Mouse (Mus musculus) forebrain, embryonic 11.5 days (tissue): ENCODE measurements at regions not wholly inside any gene's neighbourhood (a gene's known extent, or its start where the extent isn't known, plus 50 kb on each side); places are given as distances from the start of the nearest gene placed in this dataset.

Experiments used
- ATAC-seq: fragments of 200-750 bp; cut with Nextera tagmentation; replicated peaks from 2 replicates; pipeline ENCODE4 v1.8.0; 2017; ENCODE audit warnings: moderate TSS enrichment; ENCODE audit not compliant: low FRiP score
- DNase-seq: peaks from one replicate; pipeline ENCODE4 v3.0.0-alpha.2; 2017; ENCODE audit warnings: low spot score
- H3K27ac ChIP-seq: fragments of 300-500 bp; sonication (generic); 2 replicates; pipeline ENCODE4 v1.5.1; 2014; ENCODE audit warnings: low read depth, low read length
- H3K27me3 ChIP-seq: fragments of 300-500 bp; sonication (generic); 2 replicates; pipeline ENCODE4 v1.6.1; 2014; ENCODE audit warnings: mild to moderate bottlenecking, low read length, mixed read lengths; ENCODE audit not compliant: control insufficient read depth, insufficient read depth
- H3K36me3 ChIP-seq: fragments of 300-500 bp; sonication (generic); 2 replicates; pipeline ENCODE4 v1.6.1; 2014; ENCODE audit warnings: mild to moderate bottlenecking, low read length, moderate library complexity, mixed read lengths; ENCODE audit not compliant: control insufficient read depth, insufficient read depth
- H3K4me1 ChIP-seq: fragments of 300-500 bp; sonication (generic); replicated peaks from 2 replicates; pipeline ENCODE4 v1.6.1; 2014; ENCODE audit warnings: low read length, mixed read lengths; ENCODE audit not compliant: control insufficient read depth, insufficient read depth
- H3K4me2 ChIP-seq: fragments of 300-500 bp; sonication (generic); 2 replicates; pipeline ENCODE4 v1.6.1; 2014; ENCODE audit warnings: low read depth, mild to moderate bottlenecking, low read length, moderate library complexity, mixed read lengths; ENCODE audit not compliant: severe bottlenecking
- H3K4me3 ChIP-seq: fragments of 300-500 bp; sonication (generic); 2 replicates; pipeline ENCODE4 v1.5.1; 2014; ENCODE audit warnings: low read depth, low read length
- H3K9ac ChIP-seq: fragments of 300-500 bp; sonication (generic); 2 replicates; pipeline ENCODE4 v1.6.1; 2014; ENCODE audit warnings: low read length
- H3K9me3 ChIP-seq: fragments of 300-500 bp; sonication (generic); 2 replicates; pipeline ENCODE4 v1.6.1; 2016; ENCODE audit warnings: low read length, mixed read lengths; ENCODE audit not compliant: control insufficient read depth
- WGBS: fragments of 180-500 bp; shearing (Covaris S2); extraction: QIAGEN DNeasy Blood & Tissue Kit; methylation state at CpG from one replicate; pipeline ENCODE4 v1.1.7; 2014; 5-methylcytosine and 5-hydroxymethylcytosine counted together

- ATAC-seq, result no peak
- WGBS, result 89% methylated on average over 1 of the region's 1 CpGs
- no peak for DNase-seq
- no peak overlapping the region for H3K4me3 ChIP-seq
- H3K4me1 ChIP-seq, result 0 out of 2 replicates have a peak, but pooled peaks cover 2% of the 10 kb centered on the region
- H3K27me3 ChIP-seq, result no peaks in the 10 kb centered on the region
- H3K9ac ChIP-seq, result no peak overlapping the region
- H3K4me2 ChIP-seq, result no peak overlapping the region
- H3K9me3 ChIP-seq, result no peaks in the 10 kb centered on the region
- H3K36me3 ChIP-seq, result no peaks in the 10 kb centered on the region
- no peak overlapping the region for H3K27ac ChIP-seq
Observed at GRCm38 (mm10) chr4:84208175-84208574, 466.9 kb downstream of the Bnc2 start.

DNA sequence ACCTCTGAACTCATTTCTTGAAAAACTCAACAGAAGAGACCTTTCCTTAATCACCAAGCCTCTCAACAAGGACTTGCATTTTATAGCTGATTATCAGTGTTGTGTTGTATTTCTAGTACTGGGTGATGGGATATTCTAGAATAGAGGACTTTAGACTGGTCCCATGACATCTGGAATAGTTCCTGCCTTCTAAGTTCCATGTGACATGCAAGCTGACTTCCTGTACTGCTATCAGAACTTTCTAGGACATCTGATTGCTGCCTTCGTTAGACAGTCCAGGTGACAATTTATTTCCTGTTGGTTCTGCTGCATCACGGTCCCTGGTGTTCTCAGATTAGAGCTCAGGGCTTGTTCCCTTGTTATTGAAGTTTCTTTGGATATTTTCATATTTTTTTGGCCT is 465.5 kb downstream of the Bnc2 start:
- Histone ChIP-seq H3K9me3 (no peaks in the 10 kb centered on the region), H3K4me1 (0 out of 2 replicates have a peak, but pooled peaks cover 2% of the 10 kb centered on the region), H3K27ac (no peak overlapping the region), H3K9ac (no peak overlapping the region), H3K27me3 (no peaks in the 10 kb centered on the region), H3K36me3 (no peaks in the 10 kb centered on the region), H3K4me2 (no peak overlapping the region), H3K4me3 (no peak overlapping the region)
- no peak for ATAC-seq
- no peak for DNase-seq
- 87% methylated on average over 2 of the region's 2 CpGs for WGBS

GRCm38 (mm10) chr4:84211311-84211875 is 463.7 kb downstream of the Bnc2 start:
- 31% methylated on average over 11 of the region's 11 CpGs for WGBS

DNA sequence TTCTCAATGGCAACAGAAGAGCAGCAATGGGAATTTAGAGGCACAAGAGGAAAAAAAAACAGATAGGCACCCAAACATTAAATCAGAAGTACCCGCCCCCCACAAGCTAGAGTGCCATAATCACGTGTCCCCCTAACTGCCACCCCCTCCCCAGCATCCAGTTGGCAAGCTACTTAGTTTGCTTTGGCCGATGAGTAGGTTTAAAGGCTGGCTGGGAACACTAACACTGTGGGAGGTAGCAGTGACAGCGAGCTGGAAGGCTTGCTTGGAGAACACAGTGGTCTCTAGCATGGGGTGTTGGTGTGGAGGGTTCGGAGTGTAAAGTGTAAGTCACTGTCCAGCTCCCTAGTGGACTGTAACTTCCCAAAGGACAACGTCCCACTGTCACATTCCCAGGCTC is 463.1 kb downstream of the Bnc2 start:
- DNase-seq (no peak), ATAC-seq (no peak)
- Histone ChIP-seq H3K9me3 (no peaks in the 10 kb centered on the region), H3K9ac (no peak overlapping the region), H3K4me1 (0 out of 2 replicates have a peak, but pooled peaks cover 2% of the 10 kb centered on the region), H3K36me3 (no peaks in the 10 kb centered on the region), H3K4me3 (no peak overlapping the region), H3K27me3 (no peaks in the 10 kb centered on the region), H3K4me2 (no peak overlapping the region), H3K27ac (no peak overlapping the region)
- 64% methylated on average over 6 of the region's 6 CpGs for WGBS

More at GRCm38 (mm10) chr4:84211311-84211875, 463.7 kb downstream of the Bnc2 start:
- no peaks in the 10 kb centered on the region for H3K27me3 ChIP-seq
- H3K27ac ChIP-seq, result no peak overlapping the region
- H3K4me1 ChIP-seq, result 0 out of 2 replicates have a peak, but pooled peaks cover 2% of the 10 kb centered on the region
- no peak overlapping the region for H3K9ac ChIP-seq
- no peaks in the 10 kb centered on the region for H3K9me3 ChIP-seq
- H3K36me3 ChIP-seq, result no peaks in the 10 kb centered on the region
- no peak for DNase-seq
- no peak overlapping the region for H3K4me2 ChIP-seq
- no peak overlapping the region for H3K4me3 ChIP-seq
- no peak for ATAC-seq

GRCm38 (mm10) chr4:84214523-84214922 is 460.6 kb downstream of the Bnc2 start:
- H3K9me3 ChIP-seq, result no peaks in the 10 kb centered on the region
- no peak overlapping the region for H3K4me3 ChIP-seq
- no peak overlapping the region for H3K4me2 ChIP-seq
- 85% methylated on average over 8 of the region's 8 CpGs for WGBS
- no peaks in the 10 kb centered on the region for H3K27me3 ChIP-seq
- DNase-seq, result no peak
- H3K27ac ChIP-seq, result no peak overlapping the region
- no peaks in the 10 kb centered on the region for H3K36me3 ChIP-seq
- ATAC-seq, result no peak
- 0 out of 2 replicates have a peak, but pooled peaks cover 2% of the 10 kb centered on the region for H3K4me1 ChIP-seq
- H3K9ac ChIP-seq, result no peak overlapping the region

- peaks cover 7% of the 10 kb centered on the region; the same call in 1 of the 2 replicates for H3K4me1 ChIP-seq
Observed at GRCm38 (mm10) chr4:84218961-84219360, 456.1 kb downstream of the Bnc2 start.

DNA sequence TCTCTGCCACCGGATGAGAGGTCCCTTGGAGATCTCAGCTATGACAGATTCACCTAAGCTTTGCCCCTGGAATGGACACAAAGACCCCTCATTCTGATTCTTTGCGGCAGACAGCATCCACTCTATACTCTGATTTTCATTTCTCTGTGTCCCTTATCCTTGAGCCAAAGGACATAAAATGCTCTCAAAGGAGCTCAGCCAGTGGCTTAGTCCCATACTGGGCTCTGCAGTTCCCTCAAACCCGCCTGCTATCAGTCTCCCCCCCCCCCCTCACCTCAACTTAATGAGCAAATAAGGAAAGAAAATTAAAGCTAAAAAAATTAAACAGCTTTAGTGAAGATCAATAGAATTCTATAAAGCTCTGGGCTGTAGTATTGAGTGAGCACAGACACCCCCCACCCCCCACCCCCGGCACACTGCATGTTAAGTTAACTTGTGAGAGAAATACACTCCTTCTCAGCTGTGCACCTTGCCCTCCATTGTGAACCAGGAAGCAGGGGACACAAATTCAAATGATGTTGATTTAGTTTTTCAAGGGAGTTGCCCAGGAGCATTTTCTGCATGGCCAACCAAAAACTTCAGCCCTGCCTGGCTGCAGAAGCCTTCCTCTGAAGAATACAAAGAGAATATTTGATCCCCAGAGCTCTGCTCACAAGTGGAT is 452.9 kb downstream of the Bnc2 start:
- Histone ChIP-seq H3K9ac (no peak overlapping the region), H3K9me3 (no peaks in the 10 kb centered on the region), H3K27me3 (no peaks in the 10 kb centered on the region), H3K4me2 (no peak overlapping the region), H3K4me3 (no peak overlapping the region), H3K36me3 (no peaks in the 10 kb centered on the region), H3K4me1 (peaks cover 7% of the 10 kb centered on the region; the same call in 1 of the 2 replicates), H3K27ac (no peak overlapping the region)
- ATAC-seq (peak; percentile 56; the same call in 1 of the 2 replicates), DNase-seq (no peak)
- 37% methylated on average over 4 of the region's 4 CpGs for WGBS

More at GRCm38 (mm10) chr4:84218961-84219360, 456.1 kb downstream of the Bnc2 start:
- Histone ChIP-seq H3K4me2 (no peak overlapping the region), H3K36me3 (no peaks in the 10 kb centered on the region), H3K27me3 (no peaks in the 10 kb centered on the region), H3K4me3 (no peak overlapping the region), H3K9me3 (no peaks in the 10 kb centered on the region), H3K9ac (no peak overlapping the region), H3K27ac (no peak overlapping the region)
- no peak for ATAC-seq
- no peak for DNase-seq
- WGBS, result 95% methylated on average over 4 of the region's 4 CpGs

- no peaks in the 10 kb centered on the region for H3K36me3 ChIP-seq
- H3K4me3 ChIP-seq, result no peak overlapping the region
- H3K4me1 ChIP-seq, result peaks cover 7% of the 10 kb centered on the region; the same call in 1 of the 2 replicates
- no peak overlapping the region for H3K27ac ChIP-seq
- no peak overlapping the region for H3K9ac ChIP-seq
- DNase-seq (no peak), ATAC-seq (no peak)
- WGBS, result 66% methylated on average over 11 of the region's 11 CpGs
- H3K9me3 ChIP-seq, result no peaks in the 10 kb centered on the region
- no peak overlapping the region for H3K4me2 ChIP-seq
- H3K27me3 ChIP-seq, result no peaks in the 10 kb centered on the region
Observed at GRCm38 (mm10) chr4:84222805-84223335, 452.2 kb downstream of the Bnc2 start.
